Mouse (Mus musculus): ENCODE measurements around the gene Pgs1. TPM values are rescaled to one million over a fixed set of nuclear protein-coding genes. Genes with fewer than 3 reads are reported as not detected.

The Pgs1 gene
- total and polyA plus RNA-seq, 3 experiments, result 17.9 to 21.8 (median 18.1) TPM

DNA sequence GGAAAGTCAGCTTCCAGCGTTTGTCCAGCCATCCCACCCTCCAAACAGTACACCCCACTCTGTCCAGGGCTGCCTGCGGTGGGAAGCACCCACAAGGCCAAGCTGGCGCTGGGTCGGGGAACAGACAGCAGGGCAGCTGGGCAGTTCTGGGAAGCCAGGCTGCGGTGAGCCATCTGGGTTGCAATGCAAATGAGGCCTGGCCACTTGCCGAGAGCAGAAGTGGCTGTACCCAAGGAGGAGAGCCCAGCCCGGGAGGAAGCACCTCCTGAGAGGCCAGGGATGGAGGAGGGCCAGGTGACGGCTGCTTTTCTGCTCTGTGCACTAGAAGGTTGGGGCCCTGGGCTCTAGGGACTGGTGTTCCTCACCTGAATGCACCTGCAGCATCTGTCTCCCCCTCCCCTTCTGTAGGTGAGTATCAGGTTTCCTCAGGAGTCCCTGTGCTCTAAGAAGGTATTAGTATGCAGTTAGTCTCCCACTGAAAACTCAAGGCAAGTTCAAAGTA, 10.0 kb upstream of the Pgs1 start:
- WGBS, result 33% methylated on average over 8 of the region's 8 CpGs
- peak; percentile 63 to 78 for DNase-seq
- peaks cover 7% of the 10 kb centered on the region for H3K4me1 ChIP-seq (ENCODE audit: control insufficient read depth, insufficient read depth, low read length)
- TF ChIP-seq EP300 (IDR thresholded peaks at IDR 0.05; ENCODE audit: insufficient read depth, low read depth, low read length), result no peak
- no peak for TF ChIP-seq POLR2A (IDR thresholded peaks at IDR 0.05; ENCODE audit: insufficient read depth, low read depth, low read length)
- TF ChIP-seq CTCF (IDR thresholded peaks at IDR 0.05), result no peak
- H3K4me3 ChIP-seq, result no peak overlapping the region
- H3K36me3 ChIP-seq (ENCODE audit: control insufficient read depth, insufficient read depth, low read length), result no peaks in the 10 kb centered on the region
- H3K27ac ChIP-seq, result no peak overlapping the region
- H3K79me2 ChIP-seq (replicated peaks; ENCODE audit: control insufficient read depth, insufficient read depth, low read length), result no peaks in the 10 kb centered on the region
- intact Hi-C loops (cut with DNase I), result no loop called here
- no peak overlapping the region for H3K9ac ChIP-seq (ENCODE audit: low read depth, low read length)
- no peaks in the 10 kb centered on the region for H3K27me3 ChIP-seq (ENCODE audit: control insufficient read depth, insufficient read depth, low read length)

DNA sequence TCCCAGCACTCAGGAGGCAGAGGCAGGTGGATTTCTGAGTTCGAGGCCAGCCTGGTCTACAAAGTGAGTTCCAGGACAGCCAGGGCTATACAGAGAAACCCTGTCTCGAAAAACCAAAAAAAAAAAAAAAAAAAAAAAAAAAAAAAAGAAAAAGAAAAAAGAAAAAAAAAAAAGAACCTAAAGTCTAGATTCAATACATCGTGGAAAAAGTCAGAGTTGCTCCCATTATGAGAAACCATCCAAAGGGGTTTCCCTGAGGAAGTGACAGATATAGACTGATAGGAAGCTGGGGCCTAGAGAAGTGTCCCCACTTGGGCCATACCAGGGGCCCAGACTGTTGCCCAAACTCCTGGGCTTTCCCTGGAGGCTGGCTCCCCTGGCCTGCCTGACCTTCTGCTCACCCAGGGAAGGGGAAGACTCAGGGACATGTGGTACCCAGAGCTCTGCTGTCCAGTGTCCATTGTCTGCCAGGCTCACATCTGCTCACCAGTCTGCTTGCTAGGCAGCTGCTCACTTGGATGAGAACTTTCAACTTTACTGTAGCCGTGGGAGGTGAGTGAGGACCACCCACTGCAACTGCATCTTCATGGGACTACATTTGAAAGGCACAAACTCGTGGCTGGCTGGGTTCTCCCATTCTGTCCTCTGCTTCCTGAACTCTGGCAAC, 8.3 kb upstream of the Pgs1 start:
- 66% methylated on average over 4 of the region's 5 CpGs for WGBS
- Histone ChIP-seq H3K9ac (ENCODE audit: low read depth, low read length) (no peak overlapping the region), H3K4me3 (no peak overlapping the region), H3K27ac (no peak overlapping the region), H3K79me2 (replicated peaks; ENCODE audit: control insufficient read depth, insufficient read depth, low read length) (no peaks in the 10 kb centered on the region), H3K27me3 (ENCODE audit: control insufficient read depth, insufficient read depth, low read length) (no peaks in the 10 kb centered on the region), H3K36me3 (ENCODE audit: control insufficient read depth, insufficient read depth, low read length) (no peaks in the 10 kb centered on the region), H3K4me1 (ENCODE audit: control insufficient read depth, insufficient read depth, low read length) (peaks cover 7% of the 10 kb centered on the region)
- no peak for TF ChIP-seq POLR2A (IDR thresholded peaks at IDR 0.05; ENCODE audit: insufficient read depth, low read depth, low read length)
- no peak for TF ChIP-seq EP300 (IDR thresholded peaks at IDR 0.05; ENCODE audit: insufficient read depth, low read depth, low read length)
- TF ChIP-seq CTCF (IDR thresholded peaks at IDR 0.05), result no peak
- intact Hi-C loops (cut with DNase I), result no loop called here
- DNase-seq, result no peak

DNA sequence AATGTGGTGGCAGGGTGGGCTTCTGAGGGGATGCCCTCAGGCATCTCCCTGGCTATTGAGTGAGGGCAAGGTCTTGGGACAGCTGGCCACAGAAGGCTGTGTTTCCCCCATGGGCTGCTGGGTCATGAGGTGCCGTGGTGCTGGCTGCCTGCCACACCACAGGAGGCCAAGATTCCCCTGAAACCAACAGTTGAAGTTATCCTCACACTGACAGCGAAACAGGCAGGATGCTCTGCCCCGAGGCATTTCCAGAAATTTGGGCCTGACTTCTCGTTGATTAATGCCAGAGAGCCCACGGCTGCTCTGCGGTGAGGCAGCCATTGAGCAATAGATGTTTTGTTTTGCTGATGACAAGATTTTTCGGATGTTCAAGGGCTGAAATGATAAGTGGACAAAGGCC, 6.7 kb upstream of the Pgs1 start:
- Histone ChIP-seq H3K36me3 (ENCODE audit: control insufficient read depth, insufficient read depth, low read length) (no peaks in the 10 kb centered on the region), H3K4me1 (ENCODE audit: control insufficient read depth, insufficient read depth, low read length) (peaks cover 6% of the 10 kb centered on the region), H3K27me3 (ENCODE audit: control insufficient read depth, insufficient read depth, low read length) (no peaks in the 10 kb centered on the region), H3K9ac (ENCODE audit: low read depth, low read length) (no peak overlapping the region), H3K27ac (no peak overlapping the region), H3K79me2 (replicated peaks; ENCODE audit: control insufficient read depth, insufficient read depth, low read length) (no peaks in the 10 kb centered on the region), H3K4me3 (no peak overlapping the region)
- 49% methylated on average over 7 of the region's 7 CpGs for WGBS
- peak in 1 of 2 experiments; percentile 19 for DNase-seq
- TF ChIP-seq CTCF (IDR thresholded peaks at IDR 0.05) (no peak), EP300 (IDR thresholded peaks at IDR 0.05; ENCODE audit: insufficient read depth, low read depth, low read length) (no peak), POLR2A (IDR thresholded peaks at IDR 0.05; ENCODE audit: insufficient read depth, low read depth, low read length) (no peak)
- intact Hi-C loops (cut with DNase I), result no loop called here

DNA sequence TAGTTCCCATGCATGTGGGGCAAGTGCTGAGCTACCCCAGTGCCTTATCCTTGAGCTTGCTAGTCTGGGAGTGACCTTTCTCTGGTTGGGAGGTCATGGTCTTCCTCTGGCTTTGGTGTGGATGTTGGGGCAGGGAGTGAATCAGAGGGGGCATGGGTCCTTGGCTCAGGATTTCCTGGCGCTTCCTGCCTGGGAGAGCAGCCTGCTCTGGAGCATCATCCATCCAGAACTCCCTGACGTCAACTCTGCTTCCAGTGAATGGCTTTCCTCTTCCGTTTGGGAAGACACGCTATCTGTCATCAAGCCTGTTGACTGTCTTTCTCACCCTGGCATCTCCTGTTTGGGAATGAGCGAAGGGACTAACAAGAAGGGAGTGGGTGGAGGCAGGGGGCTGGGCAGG, 3.7 kb upstream of the Pgs1 start:
- Histone ChIP-seq H3K4me3 (no peak overlapping the region), H3K27me3 (ENCODE audit: control insufficient read depth, insufficient read depth, low read length) (no peaks in the 10 kb centered on the region), H3K79me2 (replicated peaks; ENCODE audit: control insufficient read depth, insufficient read depth, low read length) (no peaks in the 10 kb centered on the region; the same call in 1 of the 2 replicates), H3K4me1 (ENCODE audit: control insufficient read depth, insufficient read depth, low read length) (no peaks in the 10 kb centered on the region), H3K36me3 (ENCODE audit: control insufficient read depth, insufficient read depth, low read length) (no peaks in the 10 kb centered on the region), H3K27ac (no peak overlapping the region), H3K9ac (ENCODE audit: low read depth, low read length) (no peak overlapping the region)
- WGBS, result 23% methylated on average over 5 of the region's 5 CpGs
- TF ChIP-seq EP300 (IDR thresholded peaks at IDR 0.05; ENCODE audit: insufficient read depth, low read depth, low read length), result no peak
- no peak for TF ChIP-seq POLR2A (IDR thresholded peaks at IDR 0.05; ENCODE audit: insufficient read depth, low read depth, low read length)
- no peak for TF ChIP-seq CTCF (IDR thresholded peaks at IDR 0.05)
- intact Hi-C loops (cut with DNase I), result no loop called here
- DNase-seq, result no peak

DNA sequence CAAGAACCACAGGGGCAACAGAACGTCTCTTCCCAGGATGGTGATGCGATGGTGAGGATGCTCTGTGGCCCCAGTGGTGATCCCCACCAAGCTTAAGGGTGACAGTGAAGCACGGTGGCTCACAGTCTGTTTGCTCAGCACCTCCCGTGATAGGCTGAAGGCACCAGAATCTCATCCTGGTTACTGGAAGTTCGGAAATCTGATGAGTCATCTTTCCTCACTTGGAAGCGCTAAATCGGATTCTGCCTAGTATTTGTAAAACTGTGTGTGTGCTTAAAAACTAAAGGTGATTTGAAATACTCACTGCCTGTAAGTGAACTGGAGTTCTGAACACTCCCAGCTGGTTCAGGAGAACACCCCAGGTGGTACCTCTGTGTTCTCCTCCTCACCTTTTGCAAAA, 2.3 kb upstream of the Pgs1 start:
- H3K27ac ChIP-seq, result no peak overlapping the region
- H3K4me3 ChIP-seq, result no peak overlapping the region
- H3K36me3 ChIP-seq (ENCODE audit: control insufficient read depth, insufficient read depth, low read length), result no peaks in the 10 kb centered on the region; the same call in 1 of the 2 replicates
- 47% methylated on average over 7 of the region's 7 CpGs for WGBS
- TF ChIP-seq EP300 (IDR thresholded peaks at IDR 0.05; ENCODE audit: insufficient read depth, low read depth, low read length), result no peak
- TF ChIP-seq POLR2A (IDR thresholded peaks at IDR 0.05; ENCODE audit: insufficient read depth, low read depth, low read length), result no peak
- TF ChIP-seq CTCF (IDR thresholded peaks at IDR 0.05), result no peak
- H3K4me1 ChIP-seq (ENCODE audit: control insufficient read depth, insufficient read depth, low read length), result peaks cover 3% of the 10 kb centered on the region
- DNase-seq, result no peak
- H3K79me2 ChIP-seq (replicated peaks; ENCODE audit: control insufficient read depth, insufficient read depth, low read length), result peaks cover 3% of the 10 kb centered on the region; the same call in 1 of the 2 replicates
- intact Hi-C loops (cut with DNase I), result no loop called here
- no peak overlapping the region for H3K9ac ChIP-seq (ENCODE audit: low read depth, low read length)
- no peaks in the 10 kb centered on the region for H3K27me3 ChIP-seq (ENCODE audit: control insufficient read depth, insufficient read depth, low read length)

DNA sequence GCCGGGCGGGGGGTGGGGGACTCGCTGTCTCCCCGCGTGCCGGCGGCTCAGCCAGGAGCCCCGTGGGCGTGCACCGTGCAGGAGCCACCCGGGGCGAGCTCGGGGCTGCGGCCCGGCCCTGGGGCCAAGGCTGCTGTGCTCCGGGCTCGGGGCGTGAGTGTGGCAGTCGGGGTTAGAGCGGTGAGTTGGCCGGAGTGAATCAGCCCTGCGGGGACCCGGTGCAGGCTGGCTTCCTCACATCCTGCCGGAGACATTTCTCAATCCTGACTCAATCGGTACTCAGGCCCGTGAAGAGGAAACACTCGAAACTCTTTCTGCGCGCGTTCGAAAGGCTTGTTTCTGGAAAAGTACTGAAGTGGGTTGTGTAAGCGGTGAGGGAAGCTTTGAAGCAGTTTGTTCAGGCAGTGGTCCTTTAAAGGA, 950 bp downstream of the Pgs1 start:
- Histone ChIP-seq H3K79me2 (replicated peaks; ENCODE audit: control insufficient read depth, insufficient read depth, low read length) (peaks cover 3% of the 10 kb centered on the region; the same call in 1 of the 2 replicates), H3K27me3 (ENCODE audit: control insufficient read depth, insufficient read depth, low read length) (no peaks in the 10 kb centered on the region), H3K4me1 (ENCODE audit: control insufficient read depth, insufficient read depth, low read length) (peaks cover 9% of the 10 kb centered on the region), H3K9ac (ENCODE audit: low read depth, low read length) (peak overlapping the region; percentile 88), H3K4me3 (peak overlapping the region; percentile 98), H3K27ac (peak overlapping the region; percentile 81), H3K36me3 (ENCODE audit: control insufficient read depth, insufficient read depth, low read length) (no peaks in the 10 kb centered on the region; the same call in 1 of the 2 replicates)
- intact Hi-C loops (cut with DNase I), result no loop called here
- WGBS, result 1% methylated on average over 32 of the region's 32 CpGs
- DNase-seq, result no peak
- no peak for TF ChIP-seq EP300 (IDR thresholded peaks at IDR 0.05; ENCODE audit: insufficient read depth, low read depth, low read length)
- no peak for TF ChIP-seq CTCF (IDR thresholded peaks at IDR 0.05)
- TF ChIP-seq POLR2A (IDR thresholded peaks at IDR 0.05; ENCODE audit: insufficient read depth, low read depth, low read length), result no peak
